Mouse (Mus musculus): ENCODE measurements around the gene Sf3b4.

DNA sequence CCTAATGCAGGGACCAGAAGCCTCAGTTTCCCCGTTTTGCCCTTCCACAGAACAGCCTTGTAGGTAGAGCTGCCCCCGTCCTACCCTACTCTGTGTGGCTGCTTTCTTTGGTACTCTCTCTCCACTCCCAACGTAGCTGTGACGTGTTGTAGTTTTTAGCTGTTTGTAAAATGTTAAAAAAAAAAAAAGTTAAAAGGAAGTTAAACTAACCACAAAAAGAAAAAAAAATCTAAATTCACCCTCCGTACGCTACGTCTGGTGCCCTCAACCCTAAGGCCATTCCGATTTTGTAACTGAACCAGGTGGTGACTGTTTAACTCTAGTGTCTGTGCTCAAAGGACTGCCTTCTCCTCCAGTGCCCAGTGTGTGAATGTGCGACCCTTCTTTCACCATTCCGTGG, 22.8 kb downstream of the Sf3b4 start:
- TF ChIP-seq EP300 (IDR thresholded peaks at IDR 0.05; ENCODE audit: low read depth) (no peak), CTCF (IDR thresholded peaks at IDR 0.05; ENCODE audit: low read depth) (no peak)
